8 mouse cellular contexts compared by ENCODE assay signal in the genomic region with DNA sequence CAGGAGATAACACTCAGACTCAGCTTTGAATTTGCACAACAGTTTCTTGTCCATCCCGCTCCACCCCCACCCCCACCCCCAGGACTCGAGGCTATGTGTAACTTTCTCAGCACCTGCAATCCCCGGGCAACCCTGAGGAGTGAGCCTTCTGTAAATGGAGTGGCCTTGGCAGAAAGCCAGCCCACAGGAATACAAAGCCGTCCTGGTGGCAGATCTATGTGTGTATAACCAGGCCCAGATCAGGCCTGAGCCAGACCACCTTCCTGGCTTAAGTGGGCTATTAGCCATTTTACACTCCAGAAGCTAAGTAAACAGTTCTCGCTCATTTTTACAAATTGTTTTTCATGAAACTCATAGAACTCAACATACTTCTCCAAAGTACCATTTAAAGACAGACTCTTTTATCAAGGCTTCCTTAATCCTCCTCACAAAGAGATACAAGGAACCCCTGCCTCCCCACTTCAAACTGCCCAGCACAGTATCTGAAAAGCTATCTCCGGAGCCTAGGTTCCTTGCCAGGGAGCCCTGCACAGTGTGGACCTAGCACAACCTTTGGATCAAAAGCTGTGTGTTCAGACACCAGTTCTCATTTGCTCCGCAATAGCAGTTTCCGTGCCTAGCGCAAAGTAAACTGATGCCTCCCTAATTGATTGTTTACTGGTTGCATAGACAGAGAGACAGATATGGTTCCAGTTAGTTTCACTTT. TPM values are rescaled to one million over a fixed set of nuclear protein-coding genes. Genes with fewer than 3 reads are reported as not detected.
A peak's percentile ranks its signal among the peaks of the same experiment; 100 is the strongest.
DNase-seq lines count a peak whose midpoint lies in the region; ATAC-seq and TF ChIP-seq lines count a peak whose summit lies in the region.

No protein-coding gene starts in this region.

- H3K4me2 ChIP-seq in midbrain, embryonic 12.5 days (replicated peaks) = no peak overlapping the region
- no peak overlapping the region for H3K4me2 ChIP-seq in midbrain, embryonic 16.5 days (ENCODE audit: low read length)
- H3K4me2 ChIP-seq in heart, embryonic 14.5 days (ENCODE audit: low read length) = peak overlapping the region; percentile 23

- H3K27ac ChIP-seq in midbrain, embryonic 12.5 days (replicated peaks) = peak overlapping the region; percentile 66; the same call in 1 of the 2 replicates
- H3K27ac ChIP-seq in midbrain, embryonic 16.5 days (ENCODE audit: low read length) = no peak overlapping the region
- peak overlapping the region; percentile 64 to 67 for H3K27ac ChIP-seq in heart, embryonic 14.5 days (replicated peaks in 1 of 2; ENCODE audit: control insufficient read depth in 1 of 2, insufficient read depth in 1 of 2, low read depth in 2 of 2, low read length in 2 of 2)
- H3K27ac ChIP-seq in olfactory bulb, adult 2 months (ENCODE audit: insufficient read depth, low read depth, low read length) = 0 out of 2 replicates have a peak overlapping the region, but pooled peaks have one; percentile 32

- H3K4me3 ChIP-seq in midbrain, embryonic 12.5 days = no peak overlapping the region
- no peak overlapping the region for H3K4me3 ChIP-seq in midbrain, embryonic 16.5 days (ENCODE audit: low read depth, low read length)
- no peak overlapping the region for H3K4me3 ChIP-seq in heart, embryonic 14.5 days (ENCODE audit: control insufficient read depth in 1 of 2, insufficient read depth in 1 of 2, low read depth in 1 of 2, low read length in 2 of 2)
- no peak overlapping the region for H3K4me3 ChIP-seq in olfactory bulb, adult 2 months (ENCODE audit: insufficient read depth, low read depth, low read length)

- H3K9ac ChIP-seq in midbrain, embryonic 12.5 days (replicated peaks) = no peak overlapping the region
- no peak overlapping the region for H3K9ac ChIP-seq in midbrain, embryonic 16.5 days (ENCODE audit: low read depth, low read length)
- H3K9ac ChIP-seq in heart, embryonic 14.5 days (ENCODE audit: low read length) = peak overlapping the region; percentile 28; the same call in 1 of the 2 replicates

- no peaks in the 10 kb centered on the region for H3K9me3 ChIP-seq in midbrain, embryonic 12.5 days
- no peaks in the 10 kb centered on the region for H3K9me3 ChIP-seq in midbrain, embryonic 16.5 days (replicated peaks; ENCODE audit: control insufficient read depth, low read length, poor library complexity, severe bottlenecking)
- no peaks in the 10 kb centered on the region for H3K9me3 ChIP-seq in heart, embryonic 14.5 days (ENCODE audit: control insufficient read depth, low read length)

- TF ChIP-seq POLR2A in olfactory bulb, adult 2 months (IDR thresholded peaks at IDR 0.05; ENCODE audit: insufficient read depth, low read depth, low read length) = no peak

- 60% methylated on average over 9 of the region's 9 CpGs for WGBS in midbrain, embryonic 12.5 days
- WGBS in midbrain, embryonic 16.5 days = 42% methylated on average over 9 of the region's 9 CpGs
- 41% methylated on average over 9 of the region's 9 CpGs for WGBS in heart, embryonic 14.5 days
- WGBS in olfactory bulb, adult 2 months = 31% methylated on average over 9 of the region's 9 CpGs

- no peak for TF ChIP-seq CTCF in olfactory bulb, adult 2 months (IDR thresholded peaks at IDR 0.05; ENCODE audit: insufficient read depth, low read depth, low read length)

- no peaks in the 10 kb centered on the region for H3K27me3 ChIP-seq in midbrain, embryonic 12.5 days
- no peaks in the 10 kb centered on the region for H3K27me3 ChIP-seq in midbrain, embryonic 16.5 days (ENCODE audit: control insufficient read depth, insufficient read depth, low read depth, low read length)
- H3K27me3 ChIP-seq in heart, embryonic 14.5 days (ENCODE audit: control insufficient read depth, insufficient read depth, low read length) = no peaks in the 10 kb centered on the region

- peak; percentile 64 for DNase-seq in adrenal gland, adult 8-10 months
- DNase-seq in kidney, postnatal 4 days = peak; percentile 49 to 73
- no peak for DNase-seq in thymus, postnatal 10 days (ENCODE audit: low spot score in 2 of 2)
- DNase-seq in embryo, embryonic 10.5 days (ENCODE audit: low spot score) = no peak

- ATAC-seq in midbrain, embryonic 12.5 days (ENCODE audit: low FRiP score, low read depth) = no peak
- ATAC-seq in midbrain, embryonic 16.5 days = no peak
- ATAC-seq in heart, embryonic 14.5 days (ENCODE audit: insufficient number of reproducible peaks, insufficient read depth, low FRiP score, low read depth) = 0 out of 2 replicates have a peak, but pooled peaks have one; percentile 59

- H3K4me1 ChIP-seq in midbrain, embryonic 12.5 days = peaks cover 22% of the 10 kb centered on the region
- H3K4me1 ChIP-seq in midbrain, embryonic 16.5 days (ENCODE audit: control insufficient read depth, insufficient read depth, low read length) = peaks cover 8% of the 10 kb centered on the region; the same call in 1 of the 2 replicates
- H3K4me1 ChIP-seq in heart, embryonic 14.5 days (ENCODE audit: control insufficient read depth in 2 of 2, insufficient read depth in 2 of 2, low read length in 2 of 2) = peaks cover 19 to 32% of the 10 kb centered on the region in 2 experiments
- peaks cover 17% of the 10 kb centered on the region for H3K4me1 ChIP-seq in olfactory bulb, adult 2 months (ENCODE audit: control insufficient read depth, insufficient read depth, low read length)

- no peaks in the 10 kb centered on the region for H3K36me3 ChIP-seq in midbrain, embryonic 12.5 days
- no peaks in the 10 kb centered on the region for H3K36me3 ChIP-seq in midbrain, embryonic 16.5 days (ENCODE audit: control insufficient read depth, insufficient read depth, low read length)
- peaks cover 23% of the 10 kb centered on the region for H3K36me3 ChIP-seq in heart, embryonic 14.5 days (ENCODE audit: control insufficient read depth, insufficient read depth, low read length)

RNA-seq across cellular contexts. Expression of gene Pml, which starts 7.7 kb away (rescaled TPM):
- polyA plus RNA-seq in midbrain, embryonic 12.5 days (2016; fragmentation: Nextera tagmentation; extraction: Ambion mirVana) = 9.7 and 9.8 TPM in 2 replicates
- polyA plus RNA-seq in midbrain, embryonic 16.5 days (2015; fragmentation: Nextera tagmentation; extraction: Ambion mirVana) = 3.5 and 3.9 TPM in 2 replicates
- 10 to 100 TPM; 23.4 to 45.6 (median 31.8) TPM for total RNA-seq in adrenal gland, adult 8-10 months (2022)
- polyA plus RNA-seq in heart, embryonic 14.5 days (2014; fragmentation: Nextera tagmentation; extraction: Ambion mirVana) = 11.0 and 11.8 TPM in 2 replicates
- polyA plus RNA-seq in olfactory bulb, adult 2 months (2012; ENCODE audit: insufficient read depth, insufficient read length, low replicate concordance, missing spikeins) = not detected in 2 replicates

RNA-seq across cellular contexts. Expression of gene Stoml1, which starts 11.0 kb away (rescaled TPM):
- polyA plus RNA-seq in midbrain, embryonic 12.5 days (2016; fragmentation: Nextera tagmentation; extraction: Ambion mirVana) = 64.1 and 65.2 TPM in 2 replicates
- 134 and 144 TPM in 2 replicates for polyA plus RNA-seq in midbrain, embryonic 16.5 days (2015; fragmentation: Nextera tagmentation; extraction: Ambion mirVana)
- 10 to 100 TPM; 19.9 to 32.9 (median 28.3) TPM for total RNA-seq in adrenal gland, adult 8-10 months (2022)
- polyA plus RNA-seq in heart, embryonic 14.5 days (2014; fragmentation: Nextera tagmentation; extraction: Ambion mirVana) = 22.7 and 25.6 TPM in 2 replicates
- polyA plus RNA-seq in olfactory bulb, adult 2 months (2012; ENCODE audit: insufficient read depth, insufficient read length, low replicate concordance, missing spikeins) = not detected in 2 replicates

RNA-seq across cellular contexts. Expression of gene Islr2, which starts 37.8 kb away (rescaled TPM):
- 27.0 and 27.8 TPM in 2 replicates for polyA plus RNA-seq in midbrain, embryonic 12.5 days (2016; fragmentation: Nextera tagmentation; extraction: Ambion mirVana)
- 38.0 and 42.3 TPM in 2 replicates for polyA plus RNA-seq in midbrain, embryonic 16.5 days (2015; fragmentation: Nextera tagmentation; extraction: Ambion mirVana)
- total RNA-seq in adrenal gland, adult 8-10 months (2022) = 1 to 10 TPM; 1.2 to 1.9 (median 1.7) TPM
- polyA plus RNA-seq in heart, embryonic 14.5 days (2014; fragmentation: Nextera tagmentation; extraction: Ambion mirVana) = not detected in 2 replicates
- not detected in 2 replicates for polyA plus RNA-seq in olfactory bulb, adult 2 months (2012; ENCODE audit: insufficient read depth, insufficient read length, low replicate concordance, missing spikeins)

RNA-seq across cellular contexts. Expression of gene Islr, which starts 37.8 kb away (rescaled TPM):
- 25.1 and 42.6 TPM in 2 replicates for polyA plus RNA-seq in midbrain, embryonic 12.5 days (2016; fragmentation: Nextera tagmentation; extraction: Ambion mirVana)
- 24.4 and 26.2 TPM in 2 replicates for polyA plus RNA-seq in midbrain, embryonic 16.5 days (2015; fragmentation: Nextera tagmentation; extraction: Ambion mirVana)
- 10 to 100 TPM; 23.6 to 40.9 (median 28.1) TPM for total RNA-seq in adrenal gland, adult 8-10 months (2022)
- polyA plus RNA-seq in heart, embryonic 14.5 days (2014; fragmentation: Nextera tagmentation; extraction: Ambion mirVana) = 10.5 and 15.6 TPM in 2 replicates
- not detected in 2 replicates for polyA plus RNA-seq in olfactory bulb, adult 2 months (2012; ENCODE audit: insufficient read depth, insufficient read length, low replicate concordance, missing spikeins)

Comparison
In these comparisons a context has a peak if more than half of its experiments do, and no peak if none do; other contexts are left out.
1. DNase-seq: peak in adrenal gland, adult 8-10 months (single experiment) and kidney, postnatal 4 days (2 of 2); none in thymus, postnatal 10 days (0 of 2) and embryo, embryonic 10.5 days (single experiment).
2. RNA of gene Stoml1, which starts 11.0 kb away (polyA plus RNA-seq): 134 to 144 TPM in midbrain, embryonic 16.5 days, 64.1 to 65.2 TPM in midbrain, embryonic 12.5 days and 22.7 to 25.6 TPM in heart, embryonic 14.5 days; not detected in olfactory bulb, adult 2 months; every median in the first group is over 10 times any median in the second.
3. RNA of gene Islr2, which starts 37.8 kb away (polyA plus RNA-seq): 38.0 to 42.3 TPM in midbrain, embryonic 16.5 days and 27.0 to 27.8 TPM in midbrain, embryonic 12.5 days; not detected in heart, embryonic 14.5 days and not detected in olfactory bulb, adult 2 months; every median in the first group is over 10 times any median in the second.